Mouse (Mus musculus): ENCODE measurements around the gene Abcd3. TPM values are rescaled to one million over a fixed set of nuclear protein-coding genes. Genes with fewer than 3 reads are reported as not detected.

Abcd3 gene
- 7.3 and 9.8 TPM in 2 replicates for total RNA-seq (2015; ENCODE audit: low replicate concordance)
- total RNA-seq (2017; ENCODE audit: low replicate concordance): 7.2 and 15.8 TPM in 2 replicates

- ATAC-seq (replicated peaks; ENCODE audit: low FRiP score, poor library complexity, severe bottlenecking): peak; percentile 74
Observed at GRCm38 (mm10) chr3:121814877-121815548, at the start of gene Abcd3. Gene Abcd3, minus strand, starts transcription at chr3:121815302.

- ATAC-seq (replicated peaks; ENCODE audit: low FRiP score, poor library complexity, severe bottlenecking): no peak
Observed at GRCm38 (mm10) chr3:121859142-121859541, 44.0 kb upstream of the Abcd3 start.

- ATAC-seq (replicated peaks; ENCODE audit: low FRiP score, poor library complexity, severe bottlenecking): no peak
Observed at GRCm38 (mm10) chr3:121856131-121856530, 41.0 kb upstream of the Abcd3 start.

- no peak for ATAC-seq (replicated peaks; ENCODE audit: low FRiP score, poor library complexity, severe bottlenecking)
Observed at GRCm38 (mm10) chr3:121853781-121854520, 38.8 kb upstream of the Abcd3 start.

- ATAC-seq (replicated peaks; ENCODE audit: low FRiP score, poor library complexity, severe bottlenecking): no peak
Observed at GRCm38 (mm10) chr3:121852074-121852826, 37.1 kb upstream of the Abcd3 start.

GRCm38 (mm10) chr3:121851006-121851405 is 35.9 kb upstream of the Abcd3 start:
- no peak for ATAC-seq (replicated peaks; ENCODE audit: low FRiP score, poor library complexity, severe bottlenecking)

DNA sequence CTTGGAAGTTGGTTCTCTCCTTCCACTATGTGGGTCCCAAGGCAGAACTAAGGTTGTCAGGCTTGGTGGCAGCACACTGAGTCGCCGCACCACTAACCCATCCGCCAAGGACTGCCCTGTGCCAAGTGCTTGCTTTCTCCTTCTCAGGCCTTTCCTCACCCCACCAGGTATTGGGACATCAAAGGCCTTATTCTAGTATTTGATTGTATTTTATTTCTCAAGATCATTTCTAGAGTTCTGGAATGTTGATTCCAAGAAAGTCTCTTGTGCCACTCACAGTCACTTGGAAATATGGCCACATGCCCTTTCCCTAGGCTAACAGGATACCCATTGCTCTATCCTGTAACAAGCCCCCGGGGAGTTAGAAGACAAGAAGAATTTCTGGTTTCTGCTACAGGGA is 35.3 kb upstream of the Abcd3 start:
- ATAC-seq (replicated peaks; ENCODE audit: low FRiP score, poor library complexity, severe bottlenecking): no peak

DNA sequence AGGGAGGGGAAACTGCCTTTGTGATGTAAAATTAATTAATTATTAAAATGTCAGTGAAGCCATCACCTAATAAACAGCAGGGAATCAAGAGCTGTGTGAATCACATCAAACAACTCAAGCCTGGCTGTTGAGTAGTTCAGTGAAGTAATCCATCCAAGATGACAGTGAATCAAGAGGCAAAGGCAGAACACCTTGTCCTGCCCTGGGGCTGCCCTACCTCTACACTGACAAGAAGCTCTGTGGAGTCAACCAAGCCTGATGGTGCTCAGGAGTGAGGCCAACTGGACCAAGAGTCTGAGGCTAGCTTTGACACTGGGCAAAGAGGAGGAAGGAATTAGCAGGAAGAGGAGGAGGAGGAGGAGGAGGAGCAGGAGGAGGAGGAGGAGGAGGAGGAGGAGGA is 32.2 kb upstream of the Abcd3 start:
- no peak for ATAC-seq (replicated peaks; ENCODE audit: low FRiP score, poor library complexity, severe bottlenecking)

DNA sequence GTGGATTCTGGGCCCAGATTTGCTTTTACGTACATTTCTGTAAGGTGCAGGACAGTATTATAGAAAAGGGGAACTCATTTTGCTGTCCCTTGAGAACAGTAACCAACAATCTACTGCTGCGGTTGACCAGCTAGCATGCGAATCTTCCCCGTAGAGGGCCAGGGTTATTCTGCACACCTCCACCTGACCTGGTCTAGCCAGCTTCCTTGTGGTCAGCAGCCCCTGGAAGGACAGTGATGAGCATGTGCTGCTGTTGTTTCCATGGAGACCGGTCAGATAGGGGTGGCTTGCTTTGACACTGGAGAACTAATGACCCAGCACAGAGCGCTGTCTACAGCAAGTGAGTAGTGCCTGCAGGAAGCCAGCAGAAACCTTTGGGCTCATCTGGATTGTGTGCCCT is 29.6 kb upstream of the Abcd3 start:
- no peak for ATAC-seq (replicated peaks; ENCODE audit: low FRiP score, poor library complexity, severe bottlenecking)

DNA sequence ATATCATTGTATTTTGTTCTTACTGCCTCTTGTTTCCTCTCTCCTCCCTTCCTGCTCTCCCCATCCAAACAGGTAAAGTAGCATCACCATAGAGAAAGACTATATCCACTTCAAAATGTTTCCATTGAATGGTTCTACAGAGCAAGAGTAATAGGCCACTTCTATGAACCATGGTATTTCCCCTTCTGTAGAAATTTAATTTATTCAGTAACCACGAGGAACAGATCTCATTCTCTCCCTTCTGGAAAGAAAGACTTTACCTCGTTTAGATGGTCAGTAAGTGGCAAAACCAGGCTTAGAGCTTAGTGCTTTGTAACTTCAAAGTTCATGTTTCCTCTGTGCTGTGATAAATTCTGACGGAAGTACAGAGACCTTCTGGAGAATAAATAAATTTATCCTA is 28.9 kb upstream of the Abcd3 start:
- no peak for ATAC-seq (replicated peaks; ENCODE audit: low FRiP score, poor library complexity, severe bottlenecking)

- no peak for ATAC-seq (replicated peaks; ENCODE audit: low FRiP score, poor library complexity, severe bottlenecking)
Observed at GRCm38 (mm10) chr3:121843254-121843653, 28.2 kb upstream of the Abcd3 start.

GRCm38 (mm10) chr3:121842306-121842860 is 27.3 kb upstream of the Abcd3 start:
- ATAC-seq (replicated peaks; ENCODE audit: low FRiP score, poor library complexity, severe bottlenecking): no peak

DNA sequence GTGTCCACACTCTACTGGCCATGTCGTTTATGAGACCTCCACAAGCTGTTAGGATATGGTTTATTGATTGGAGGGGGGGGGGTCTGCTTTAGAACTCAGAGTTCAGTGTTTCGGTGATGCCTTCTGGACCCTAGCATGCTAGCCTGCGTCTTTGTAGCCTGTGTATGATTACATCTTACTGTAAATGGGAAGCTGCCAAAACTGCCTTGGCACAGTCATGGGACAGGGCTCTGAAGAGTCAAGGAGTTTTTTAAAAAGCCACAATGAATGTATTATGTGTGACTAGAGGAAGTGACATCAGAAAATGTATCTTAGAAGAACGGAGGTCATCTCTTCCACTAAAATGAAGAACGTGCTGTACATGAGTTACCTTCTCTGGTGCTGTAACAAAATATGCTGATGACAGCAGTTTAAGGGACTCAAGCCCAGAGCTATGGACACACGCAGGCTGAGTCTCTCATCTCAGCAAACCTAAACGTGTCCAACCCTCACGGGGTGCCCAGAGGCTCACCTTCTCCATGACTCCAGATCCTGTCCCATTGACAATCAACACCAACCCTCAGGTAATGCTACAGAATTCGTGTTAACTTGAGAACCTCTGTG is 26.4 kb upstream of the Abcd3 start:
- no peak for ATAC-seq (replicated peaks; ENCODE audit: low FRiP score, poor library complexity, severe bottlenecking)

- ATAC-seq (replicated peaks; ENCODE audit: low FRiP score, poor library complexity, severe bottlenecking): no peak
Observed at GRCm38 (mm10) chr3:121840351-121840750, 25.2 kb upstream of the Abcd3 start.

- ATAC-seq (replicated peaks; ENCODE audit: low FRiP score, poor library complexity, severe bottlenecking): no peak
Observed at GRCm38 (mm10) chr3:121834732-121835131, 19.6 kb upstream of the Abcd3 start.

DNA sequence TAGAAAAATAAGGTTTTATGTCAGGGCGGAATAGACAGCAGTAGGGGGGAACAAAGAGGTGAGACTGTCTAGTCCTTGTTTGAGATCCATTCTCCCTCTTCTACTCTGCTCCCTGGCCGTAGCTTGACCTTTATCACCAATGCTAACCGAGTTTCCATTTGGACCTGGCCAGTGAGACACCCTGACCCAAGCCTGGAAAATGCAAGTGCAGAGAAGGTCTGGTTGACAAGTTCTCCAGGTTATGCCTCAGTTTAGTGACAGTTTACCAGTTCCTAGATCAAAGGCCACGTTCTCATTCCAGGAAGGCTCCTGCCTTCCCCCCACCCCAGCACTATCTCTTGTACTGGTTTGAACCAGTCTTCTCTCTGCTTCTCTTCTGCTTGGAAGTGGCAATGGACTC is 19.1 kb upstream of the Abcd3 start:
- no peak for ATAC-seq (replicated peaks; ENCODE audit: low FRiP score, poor library complexity, severe bottlenecking)

- ATAC-seq (replicated peaks; ENCODE audit: low FRiP score, poor library complexity, severe bottlenecking): no peak
Observed at GRCm38 (mm10) chr3:121825092-121825491, 10.0 kb upstream of the Abcd3 start.

DNA sequence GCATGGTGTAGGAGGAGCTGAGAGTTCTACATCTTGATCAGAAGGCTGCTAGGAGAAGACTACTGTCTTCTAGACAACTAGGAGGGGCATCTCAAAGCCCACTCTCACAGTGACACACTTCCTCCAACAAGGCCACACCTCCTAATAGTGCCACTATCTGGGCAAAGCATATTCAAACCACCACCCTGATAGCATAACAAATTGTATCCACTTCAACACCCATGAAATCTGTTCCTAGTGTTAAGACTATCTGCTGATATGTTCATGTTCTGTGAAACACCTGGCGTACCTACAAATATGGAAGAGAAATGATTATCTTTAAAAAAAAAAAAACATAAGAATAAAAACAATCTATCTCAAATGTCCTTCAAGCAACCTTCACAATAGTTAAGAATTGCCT is 9.2 kb upstream of the Abcd3 start:
- no peak for ATAC-seq (replicated peaks; ENCODE audit: low FRiP score, poor library complexity, severe bottlenecking)

DNA sequence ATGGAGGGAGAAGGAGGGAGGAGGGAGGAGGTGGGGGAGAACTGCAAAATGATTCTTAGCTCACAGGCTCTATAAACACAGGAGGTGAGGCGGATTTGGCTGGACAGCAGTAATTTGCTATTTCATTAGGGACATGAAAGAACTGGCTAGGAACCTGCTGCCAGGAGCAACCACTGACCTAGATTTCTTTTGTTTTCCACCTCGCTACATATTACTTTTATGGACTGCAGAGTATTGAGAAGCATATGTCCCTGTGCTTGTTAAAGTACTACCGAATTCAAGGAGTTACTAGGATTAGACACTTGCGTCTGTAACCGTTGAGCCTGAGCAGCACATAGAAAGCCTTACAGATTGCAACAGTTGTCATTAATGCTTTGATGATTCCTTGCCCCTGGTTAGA is 7.5 kb upstream of the Abcd3 start:
- no peak for ATAC-seq (replicated peaks; ENCODE audit: low FRiP score, poor library complexity, severe bottlenecking)

DNA sequence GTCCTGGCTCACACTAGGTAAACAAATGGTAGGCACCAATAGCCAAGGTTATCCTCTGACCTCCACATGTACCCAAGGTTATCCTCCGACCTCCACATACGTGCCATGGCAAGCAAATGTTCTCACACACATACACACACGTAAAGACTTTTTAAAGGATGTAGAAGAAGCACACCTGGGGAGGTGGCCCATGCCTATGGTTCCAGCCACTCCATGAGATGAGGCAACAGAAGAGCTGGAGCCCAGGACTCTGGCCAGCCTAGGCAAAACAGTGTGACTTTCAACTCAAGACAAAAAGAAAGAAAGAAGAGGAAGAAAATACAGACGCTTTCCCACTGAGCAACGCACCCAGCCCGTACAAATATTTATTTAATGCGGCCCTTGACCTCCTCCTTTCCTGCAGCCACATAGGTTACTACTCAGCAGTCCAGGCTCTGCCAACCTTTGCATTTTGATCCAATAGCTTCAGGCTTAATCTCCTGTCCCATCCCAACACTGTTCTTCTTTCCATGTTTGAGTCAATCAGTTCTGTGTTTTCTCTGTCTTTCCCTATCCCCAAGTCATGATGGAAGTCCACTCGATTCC is 6.5 kb upstream of the Abcd3 start:
- no peak for ATAC-seq (replicated peaks; ENCODE audit: low FRiP score, poor library complexity, severe bottlenecking)

All from erythroblast, adult 5-6 weeks (primary cell).